Mouse (Mus musculus) liver, adult 2 months (tissue): Measurements from ENCODE around the gene Gabbr2.

ENCODE experiments used
- CTCF ChIP-seq: fragments of 200-500 bp; IDR thresholded peaks from 2 replicates; pipeline ENCODE4 v1.5.1; 2011; ENCODE audit warnings: low read depth, low read length, control low read depth
- POLR2A ChIP-seq: fragments of 200-500 bp; IDR thresholded peaks from 2 replicates; pipeline ENCODE4 v1.6.1; 2011; ENCODE audit warnings: low read length, control low read depth; ENCODE audit not compliant: insufficient read depth; ENCODE audit errors: extremely low read depth

DNA sequence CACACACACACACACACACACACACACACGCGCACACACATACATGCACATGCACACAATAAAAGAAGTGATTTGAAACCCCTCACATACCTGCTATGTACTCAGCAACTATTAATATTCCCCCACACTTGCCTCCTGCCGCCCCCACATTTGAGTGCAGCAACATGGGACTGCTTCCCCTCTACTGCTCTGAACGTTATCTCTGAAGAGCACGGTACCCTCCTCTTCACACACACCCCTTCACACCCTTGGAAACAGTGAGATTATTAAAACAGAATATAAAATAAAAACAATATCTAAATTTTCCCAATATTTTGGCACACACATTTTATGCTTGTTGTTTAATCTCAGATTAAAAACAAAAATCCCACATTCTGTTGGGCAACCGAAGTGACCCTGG is 77.1 kb downstream of the Gabbr2 start:
- no peak for TF ChIP-seq POLR2A
- no peak for TF ChIP-seq CTCF
